Mouse (Mus musculus) MEL (cell line): Measurements from ENCODE around the gene Rnaset2a.
"Not testable (repeated sequence)": the region's sequence is repeated elsewhere in the genome, so short reads cannot be mapped to it uniquely, and the experiment has no call there.

ENCODE experiments used
- BHLHE40 ChIP-seq: IDR thresholded peaks from 2 replicates; pipeline ENCODE4 v1.6.1; 2012; ENCODE audit warnings: low read depth, mild to moderate bottlenecking, inconsistent platforms, low read length, improper control_type of control experiment, borderline replicate concordance
- CHD2 ChIP-seq: IDR thresholded peaks from 2 replicates; pipeline ENCODE4 v1.6.1; 2011; ENCODE audit warnings: low read length, improper control_type of control experiment
- CTCF ChIP-seq, 3 experiments: IDR thresholded peaks in 2 of 3; conservative IDR thresholded peaks in 1 of 3; 2 replicates each; pipeline ENCODE4 v1.5.1; 2011 to 2012; ENCODE audit warnings: low read length in 3 of 3, low read depth in 2 of 3, mild to moderate bottlenecking in 2 of 3, improper control_type of control experiment in 1 of 3, inconsistent platforms in 1 of 3, mixed read lengths in 1 of 3, moderate library complexity in 1 of 3; ENCODE audit not compliant: control insufficient read depth in 1 of 3, insufficient read depth in 1 of 3, poor library complexity in 1 of 3, severe bottlenecking in 1 of 3
- E2F4 ChIP-seq: IDR thresholded peaks from 2 replicates; pipeline ENCODE4 v1.6.1; 2011; ENCODE audit warnings: low read depth, low read length, improper control_type of control experiment, borderline replicate concordance
- ELF1 ChIP-seq: IDR thresholded peaks from 2 replicates; pipeline ENCODE4 v1.6.1; 2014; ENCODE audit warnings: low read depth, mild to moderate bottlenecking, inconsistent platforms, low read length, improper control_type of control experiment, moderate library complexity
- ETS1 ChIP-seq: IDR thresholded peaks from 2 replicates; pipeline ENCODE4 v1.6.1; 2012; ENCODE audit warnings: low read depth, mild to moderate bottlenecking, inconsistent platforms, low read length, improper control_type of control experiment, moderate library complexity
- GATA1 ChIP-seq: IDR thresholded peaks from 2 replicates; pipeline ENCODE4 v1.6.1; 2011; ENCODE audit warnings: low read depth, low read length, improper control_type of control experiment
- KAT2A ChIP-seq: conservative IDR thresholded peaks from 2 replicates; pipeline ENCODE4 v1.6.1; 2012; ENCODE audit warnings: low read depth, low read length, improper control_type of control experiment, inconsistent platforms
- MYC ChIP-seq: IDR thresholded peaks from 2 replicates; pipeline ENCODE4 v1.6.1; 2011; ENCODE audit warnings: low read depth, mild to moderate bottlenecking, low read length, improper control_type of control experiment, moderate library complexity
- POLR2A ChIP-seq, 2 experiments: IDR thresholded peaks; 2 replicates each; pipeline ENCODE4 v1.6.1; 2011 to 2012; ENCODE audit warnings: low read length in 2 of 2, mild to moderate bottlenecking in 2 of 2, control low read depth in 1 of 2, improper control_type of control experiment in 1 of 2, low read depth in 1 of 2, moderate library complexity in 1 of 2; ENCODE audit not compliant: control insufficient read depth in 1 of 2, insufficient read depth in 1 of 2, poor library complexity in 1 of 2
- RCOR1 ChIP-seq: IDR thresholded peaks from 2 replicates; pipeline ENCODE4 v1.6.1; 2012; ENCODE audit warnings: low read depth, mild to moderate bottlenecking, inconsistent platforms, low read length, improper control_type of control experiment

- TF ChIP-seq ETS1; POLR2A (IDR thresholded peaks at IDR 0.05; ENCODE audit: control insufficient read depth in 1 of 2, insufficient read depth in 1 of 2, low read depth in 1 of 2, low read length in 2 of 2, poor library complexity in 1 of 2); MYC; E2F4; CTCF (IDR thresholded peaks at IDR 0.05 in 2 of 3, conservative IDR thresholded peaks at IDR 0.05 in 1 of 3; ENCODE audit: control insufficient read depth in 1 of 3, insufficient read depth in 1 of 3, low read depth in 2 of 3, low read length in 3 of 3, poor library complexity in 1 of 3, severe bottlenecking in 1 of 3); BHLHE40; KAT2A; RCOR1; GATA1; CHD2; ELF1: not testable (repeated sequence)
Observed at GRCm38 (mm10) chr17:8116928-8117327, 31.0 kb downstream of the Rnaset2a start.
